Mouse (Mus musculus): ENCODE measurements around the gene Ddx20.

GRCm38 (mm10) chr3:105699241-105699933, 12.0 kb upstream of the Ddx20 start:
- no peak for TF ChIP-seq CTCF (IDR thresholded peaks at IDR 0.05; ENCODE audit: borderline replicate concordance, extremely low read depth, insufficient read depth, insufficient read length)
- TF ChIP-seq POLR2A (IDR thresholded peaks at IDR 0.05; ENCODE audit: borderline replicate concordance, extremely low read depth, insufficient read depth, insufficient read length, poor library complexity, severe bottlenecking), result no peak
